Mouse (Mus musculus) forelimb bud, embryonic 11.5 days (tissue): ENCODE measurements around the gene Atm.

ENCODE experiments used
- DNase-seq: peaks from one replicate; pipeline ENCODE4 v3.0.0-alpha.2; 2012; ENCODE audit warnings: low read depth, low spot score

Atm gene

DNA sequence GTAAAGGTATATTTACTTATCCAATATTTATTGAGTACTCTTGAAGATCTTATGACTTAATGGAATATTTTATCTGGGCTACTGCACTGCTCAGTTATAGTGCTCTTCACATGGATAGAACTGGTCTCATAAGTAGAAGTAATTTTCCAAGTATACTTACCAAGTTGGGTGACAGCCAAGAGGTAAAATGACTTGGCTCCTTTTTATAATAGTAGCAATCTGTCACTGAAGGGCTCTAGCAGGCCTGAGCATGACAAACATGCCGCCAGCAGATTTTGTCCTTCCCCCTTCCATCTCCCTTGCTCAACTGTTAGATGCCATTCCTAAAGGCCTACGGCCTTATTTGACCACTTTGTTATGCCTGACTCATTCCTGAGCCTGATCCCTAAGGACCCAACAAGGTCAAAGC, 127.6 kb downstream of the Atm start:
- DNase-seq: no peak

DNA sequence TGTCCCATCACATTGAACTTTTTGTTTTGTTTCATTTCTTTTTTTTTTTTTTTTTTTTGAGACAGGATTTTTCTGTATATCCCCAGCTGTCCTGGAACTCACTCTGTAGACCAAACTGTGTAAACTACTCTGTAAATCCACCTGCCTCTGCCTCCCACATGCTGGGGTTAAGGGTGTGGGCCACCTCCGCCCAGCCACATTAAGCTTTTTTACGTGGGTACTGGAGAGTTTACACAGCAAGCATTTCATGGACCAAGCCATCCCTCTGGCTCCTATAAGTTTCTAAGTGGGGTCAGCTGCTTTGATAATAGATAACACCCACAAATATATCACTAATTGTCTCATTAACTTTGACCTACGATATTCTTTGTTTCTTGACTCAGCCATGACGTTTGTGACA, 128.0 kb downstream of the Atm start:
- DNase-seq: no peak

DNA sequence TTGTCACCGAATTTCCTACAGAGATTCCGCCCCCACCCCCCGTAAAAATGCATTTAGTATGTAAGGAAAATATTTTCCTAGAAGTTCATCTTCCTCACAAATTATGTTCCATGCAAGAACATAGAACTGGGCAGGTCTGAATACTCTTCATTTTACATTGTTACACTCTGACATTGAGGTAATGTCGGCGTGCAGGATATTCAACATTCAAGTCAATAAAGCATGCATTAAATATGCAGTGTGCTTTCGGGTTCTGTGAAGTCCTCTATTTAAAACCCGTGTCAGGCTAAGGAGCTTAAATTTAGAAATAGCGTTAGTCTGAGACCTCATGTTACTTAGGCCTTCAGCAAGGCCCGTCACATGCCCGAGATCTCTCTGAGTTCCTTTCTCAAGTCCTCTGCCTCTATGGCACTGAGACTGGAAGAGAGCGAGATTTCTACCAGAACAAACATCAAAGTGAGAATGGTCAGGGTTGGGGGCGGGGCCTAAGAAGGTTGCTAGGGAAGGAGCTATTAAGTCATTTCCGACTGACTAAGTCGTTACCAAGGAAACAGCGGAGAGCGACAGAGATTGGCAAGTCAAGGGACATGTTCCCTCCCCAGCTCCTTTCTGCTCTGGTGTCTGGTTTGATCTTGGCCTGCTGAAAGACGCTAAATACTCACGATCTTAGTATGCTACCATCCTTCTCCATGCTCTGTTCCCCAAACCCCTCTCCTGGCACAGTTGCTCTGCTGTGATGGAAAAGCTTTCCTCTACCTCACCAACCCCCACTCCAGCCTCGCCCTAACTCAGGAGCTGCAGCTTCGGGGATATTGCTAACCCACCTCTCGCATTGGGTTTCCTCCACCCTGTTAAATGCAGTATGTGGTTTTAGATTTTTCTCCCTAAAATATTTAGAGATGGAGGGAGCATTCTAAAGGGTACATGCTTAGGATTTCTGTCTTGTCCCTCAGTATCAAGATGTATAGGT, 131.5 kb downstream of the Atm start:
- DNase-seq: peak; percentile 80

- no peak for DNase-seq
Observed at GRCm38 (mm10) chr9:53404050-53404752, 132.3 kb downstream of the Atm start.

DNA sequence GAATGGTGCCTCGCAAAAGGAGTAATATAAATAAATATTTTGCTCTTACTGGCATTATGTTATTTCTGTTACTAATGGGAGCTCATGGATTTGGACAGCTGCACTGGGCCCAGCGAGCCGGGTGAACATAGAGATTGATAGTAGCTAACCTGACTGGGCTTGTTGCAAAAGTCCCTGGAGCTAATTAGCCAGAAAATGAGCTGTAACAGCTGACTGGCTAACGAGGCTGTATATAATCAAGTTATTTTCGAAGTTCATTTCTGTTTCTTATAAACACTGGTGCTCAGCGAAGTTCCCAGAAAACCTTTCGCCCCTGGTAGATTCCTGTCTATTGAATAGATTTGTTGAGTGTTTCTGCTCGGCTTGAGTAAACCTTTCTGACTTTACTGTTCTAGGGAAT, 133.5 kb downstream of the Atm start:
- no peak for DNase-seq

- DNase-seq: no peak
Observed at GRCm38 (mm10) chr9:53402291-53402711, 134.2 kb downstream of the Atm start, which contains the start of gene 4930550C14Rik. Gene 4930550C14Rik (plus strand): TSS chr9:53402325.

DNA sequence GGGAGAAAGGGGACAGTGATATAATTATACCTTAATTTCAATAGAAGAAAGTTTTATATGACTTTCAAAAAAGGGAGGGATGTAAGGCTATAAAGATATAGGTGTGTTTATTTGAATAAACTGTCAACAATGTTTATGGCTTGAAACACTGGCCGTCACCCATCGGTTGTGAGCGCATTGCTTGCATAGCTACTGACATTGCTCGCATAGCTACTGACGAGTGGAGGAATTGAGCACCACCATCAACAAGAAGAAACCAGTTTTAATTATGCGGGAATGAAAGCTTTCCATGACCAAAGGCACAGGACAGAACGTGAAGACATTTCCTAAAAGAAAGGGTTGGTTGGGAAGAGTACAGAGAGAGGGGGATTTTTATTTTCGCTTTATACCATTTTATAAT, 135.4 kb downstream of the Atm start:
- DNase-seq: no peak

- DNase-seq: no peak
Observed at GRCm38 (mm10) chr9:53400696-53401095, 135.8 kb downstream of the Atm start.

DNA sequence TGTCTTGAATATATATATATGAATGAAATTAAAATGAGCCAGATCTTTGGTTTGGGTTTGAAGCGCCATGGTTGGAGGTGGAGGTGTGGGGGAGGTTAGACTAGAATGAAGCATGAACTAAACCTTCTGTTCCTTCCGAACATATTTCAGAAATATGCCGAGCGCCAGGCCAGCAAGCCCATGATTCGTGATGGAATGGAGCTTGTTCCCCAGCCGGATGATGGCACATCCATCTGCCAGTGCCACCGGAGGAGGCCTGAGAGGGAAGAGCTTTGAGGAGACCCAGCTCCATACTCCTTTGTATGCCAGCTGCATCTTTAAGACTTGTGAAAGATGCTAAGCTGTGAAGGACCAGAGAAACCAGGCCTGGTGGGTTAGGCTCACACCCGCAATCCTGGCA, 137.0 kb downstream of the Atm start:
- no peak for DNase-seq

DNA sequence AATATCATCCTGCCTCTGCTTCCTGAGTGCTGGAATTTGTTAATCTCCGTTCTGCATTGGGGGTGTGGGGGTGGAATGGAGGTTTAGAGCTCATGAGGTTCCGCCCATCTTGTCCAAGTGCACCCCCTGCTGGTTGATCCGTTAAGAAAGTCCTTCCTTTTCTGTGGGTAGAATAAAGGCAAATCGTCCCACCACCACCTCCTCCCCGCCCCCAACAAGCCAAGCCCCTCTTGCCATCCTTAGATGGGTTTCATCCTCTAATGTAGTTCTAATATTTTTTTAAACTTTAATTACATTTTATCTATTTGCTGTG, 138.2 kb downstream of the Atm start:
- peak; percentile 61 for DNase-seq

DNA sequence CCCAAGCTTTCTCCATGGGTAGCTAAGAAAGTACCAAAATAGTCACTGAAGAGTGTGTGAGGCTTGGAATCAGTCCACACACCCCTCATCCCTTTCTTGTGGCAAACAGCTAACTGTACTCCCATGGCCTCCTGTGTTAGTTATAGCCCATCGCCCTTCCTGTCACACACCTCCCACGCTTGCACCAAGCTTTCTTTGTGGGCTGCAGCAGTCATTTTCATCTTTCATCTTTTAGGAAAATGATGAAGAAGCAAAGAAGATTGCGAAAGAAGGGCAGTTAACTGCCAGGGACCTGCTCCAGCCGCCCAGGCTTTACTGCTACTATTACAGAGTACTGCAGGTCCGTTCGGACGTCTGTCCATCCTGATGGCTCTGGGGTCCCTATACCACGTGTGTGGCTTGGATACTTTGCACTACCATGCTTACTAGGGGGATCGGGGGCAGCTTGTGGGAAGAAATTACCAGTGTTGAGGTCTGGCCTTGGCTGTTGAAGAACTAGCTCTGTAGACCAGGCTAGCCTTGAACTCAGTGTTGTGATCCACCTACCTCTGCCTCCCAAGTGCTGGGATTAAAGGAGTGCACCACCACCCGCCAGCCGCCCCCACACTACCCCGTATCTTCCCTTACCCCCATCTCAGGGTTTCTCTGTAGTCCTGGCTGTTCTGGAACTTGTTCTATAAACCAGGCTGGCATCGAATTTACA, 138.7 kb downstream of the Atm start:
- DNase-seq: no peak

GRCm38 (mm10) chr9:53390136-53390535, 146.4 kb downstream of the Atm start:
- no peak for DNase-seq
